Mouse (Mus musculus) small intestine, adult 2 months (tissue): ENCODE measurements around the gene Ppp2r3c. TPM values are rescaled to one million over a fixed set of nuclear protein-coding genes. Genes with fewer than 3 reads are reported as not detected.
"Not testable (repeated sequence)": the region's sequence is repeated elsewhere in the genome, so short reads cannot be mapped to it uniquely, and the experiment has no call there.

ENCODE experiments used
- H3K27ac ChIP-seq: fragments of 200-500 bp; 2 replicates; pipeline ENCODE4 v1.5.1; 2012; ENCODE audit warnings: low read depth, low read length, control low read depth, inconsistent platforms; ENCODE audit not compliant: insufficient read depth
- H3K27me3 ChIP-seq: fragments of 200-500 bp; 2 replicates; pipeline ENCODE4 v1.6.1; 2012; ENCODE audit warnings: mild to moderate bottlenecking, moderate library complexity, low read length, inconsistent platforms; ENCODE audit not compliant: control insufficient read depth, insufficient read depth
- H3K36me3 ChIP-seq: fragments of 200-500 bp; 2 replicates; pipeline ENCODE4 v1.6.1; 2012; ENCODE audit warnings: mild to moderate bottlenecking, low read length, control low read depth, inconsistent platforms; ENCODE audit not compliant: control insufficient read depth, insufficient read depth
- H3K4me1 ChIP-seq: fragments of 200-500 bp; 2 replicates; pipeline ENCODE4 v1.6.1; 2012; ENCODE audit warnings: low read length, inconsistent platforms, mixed read lengths; ENCODE audit not compliant: control insufficient read depth, insufficient read depth, insufficient read length
- H3K4me3 ChIP-seq: fragments of 200-500 bp; 2 replicates; pipeline ENCODE4 v1.5.1; 2012; ENCODE audit warnings: low read depth, mild to moderate bottlenecking, control low read depth, inconsistent platforms, low read length, moderate library complexity
- CTCF ChIP-seq: fragments of 200-500 bp; IDR thresholded peaks from 2 replicates; pipeline ENCODE4 v1.5.1; 2012; ENCODE audit warnings: low read depth, mild to moderate bottlenecking, control low read depth, inconsistent platforms, low read length, moderate library complexity, mixed read lengths; ENCODE audit not compliant: insufficient replicate concordance, insufficient read length; ENCODE audit errors: extremely low read depth
- POLR2A ChIP-seq: fragments of 200-500 bp; IDR thresholded peaks from 2 replicates; pipeline ENCODE4 v1.6.1; 2012; ENCODE audit warnings: low read depth, mild to moderate bottlenecking, control low read depth, inconsistent platforms, low read length, moderate library complexity
- WGBS: fragments of 180-500 bp; shearing (Covaris S2); methylation state at CpG from one replicate; pipeline ENCODE4 v1.1.7; 2018; 5-methylcytosine and 5-hydroxymethylcytosine counted together
- polyA plus RNA-seq: library from polyadenylated mRNA; depleted of rRNA; stranded (reverse); fragments of >200 nt; gene quantifications from 2 replicates; pipeline ENCODE4 v1.2.3, GENCODE M21; 2012; rRNA removed

Gene Ppp2r3c
- polyA plus RNA-seq, 1 experiment, result 0.62 TPM

- H3K4me1 ChIP-seq, result no peaks in the 10 kb centered on the region
- WGBS, result 85% methylated on average over 3 of the region's 3 CpGs
- H3K27ac ChIP-seq, result no peak overlapping the region
- 0 out of 2 replicates have a peak, but pooled peaks cover 3% of the 10 kb centered on the region for H3K36me3 ChIP-seq
- no peak overlapping the region for H3K4me3 ChIP-seq
- no peaks in the 10 kb centered on the region for H3K27me3 ChIP-seq
- no peak for TF ChIP-seq POLR2A
- no peak for TF ChIP-seq CTCF
Observed at GRCm38 (mm10) chr12:55272243-55272642, 30.6 kb downstream of the Ppp2r3c start.

- H3K36me3 ChIP-seq, result peaks cover 14% of the 10 kb centered on the region
- not testable (repeated sequence) for H3K27ac ChIP-seq, H3K4me1 ChIP-seq, H3K27me3 ChIP-seq, H3K4me3 ChIP-seq
- WGBS, result no CpG with 5 or more reads among the region's 5 CpGs
Observed at GRCm38 (mm10) chr12:55263385-55263784, 39.4 kb downstream of the Ppp2r3c start.

- not testable (repeated sequence) for H3K27ac ChIP-seq, H3K4me3 ChIP-seq, H3K27me3 ChIP-seq, H3K4me1 ChIP-seq
- WGBS, result no CpG with 5 or more reads among the region's 8 CpGs
- peaks cover 14% of the 10 kb centered on the region for H3K36me3 ChIP-seq
Observed at GRCm38 (mm10) chr12:55261950-55262349, 40.8 kb downstream of the Ppp2r3c start.

GRCm38 (mm10) chr12:55242243-55242642, 60.6 kb downstream of the Ppp2r3c start:
- WGBS, result no CpG with 5 or more reads among the region's 8 CpGs
- H3K27me3 ChIP-seq, H3K4me1 ChIP-seq, H3K27ac ChIP-seq, H3K4me3 ChIP-seq, H3K36me3 ChIP-seq: not testable (repeated sequence)

- not testable (repeated sequence) for H3K36me3 ChIP-seq, H3K4me1 ChIP-seq, H3K27me3 ChIP-seq, H3K27ac ChIP-seq
- peak overlapping the region; percentile 59 for H3K4me3 ChIP-seq
- WGBS, result 1% methylated on average over 11 of the region's 25 CpGs
Observed at GRCm38 (mm10) chr12:55230520-55230861, 72.3 kb downstream of the Ppp2r3c start.

- H3K27ac ChIP-seq, H3K36me3 ChIP-seq, H3K27me3 ChIP-seq, H3K4me1 ChIP-seq: not testable (repeated sequence)
- H3K4me3 ChIP-seq, result peak within 1 kb of the TSS; percentile 59
- no CpG with 5 or more reads among the region's 57 CpGs for WGBS
Observed at GRCm38 (mm10) chr12:55229626-55230519, 72.9 kb downstream of the Ppp2r3c start, which contains the start of gene Srp54c. TSS of gene Srp54c (plus strand) at chr12:55230168.

Other genes with a start within 250 kb of the Ppp2r3c start
- 1.4 and 1.7 TPM in 2 replicates for gene 2700097O09Rik, start 222.9 kb downstream of the Ppp2r3c start, polyA plus RNA-seq
- 2.5 and 6.4 TPM in 2 replicates for gene Srp54a, start 222.7 kb downstream of the Ppp2r3c start, polyA plus RNA-seq
- 1.5 and 4.0 TPM in 2 replicates for gene Fam177a, start 178.5 kb downstream of the Ppp2r3c start, polyA plus RNA-seq
- gene Srp54b, start 147.9 kb downstream of the Ppp2r3c start, polyA plus RNA-seq, result 3.6 and 9.7 TPM in 2 replicates
- gene 1700047I17Rik2, start 103.4 kb downstream of the Ppp2r3c start, polyA plus RNA-seq, result not detected in 2 replicates
- gene Srp54c, start 72.8 kb downstream of the Ppp2r3c start, polyA plus RNA-seq, result 1.3 and 1.6 TPM in 2 replicates
- gene 1110008L16Rik, start 3.4 kb downstream of the Ppp2r3c start, polyA plus RNA-seq, result 3.9 and 5.6 TPM in 2 replicates
- 13.8 and 17.3 TPM in 2 replicates for gene Psma6, start 81.2 kb upstream of the Ppp2r3c start, polyA plus RNA-seq
- 171 and 272 TPM in 2 replicates for gene Nfkbia, start 189.6 kb upstream of the Ppp2r3c start, polyA plus RNA-seq